Mouse (Mus musculus) heart, postnatal 0 days (tissue): Measurements from ENCODE around the gene Nt5dc3. TPM values are rescaled to one million over a fixed set of nuclear protein-coding genes. Genes with fewer than 3 reads are reported as not detected.

Experiments used
- ATAC-seq: fragments of 200-750 bp; cut with Nextera tagmentation; 2 replicates; pipeline ENCODE4 v1.8.0; 2017; ENCODE audit warnings: low read depth, moderate number of reproducible peaks, moderate library complexity; ENCODE audit not compliant: insufficient read depth
- DNase-seq: peaks from one replicate; pipeline ENCODE4 v3.0.0-alpha.2; 2016; ENCODE audit warnings: low spot score
- H3K27ac ChIP-seq: fragments of 300-500 bp; sonication (generic); 2 replicates; pipeline ENCODE4 v1.5.1; 2014; ENCODE audit warnings: low read depth, mild to moderate bottlenecking
- H3K27me3 ChIP-seq: fragments of 300-500 bp; sonication (generic); 2 replicates; pipeline ENCODE4 v1.6.1; 2014; ENCODE audit warnings: low read length, mixed read lengths; ENCODE audit not compliant: control insufficient read depth, insufficient read depth
- H3K36me3 ChIP-seq: fragments of 300-500 bp; sonication (generic); replicated peaks from 2 replicates; pipeline ENCODE4 v1.6.1; 2014; ENCODE audit warnings: low read length, mixed read lengths; ENCODE audit not compliant: control insufficient read depth, insufficient read depth
- H3K4me1 ChIP-seq: fragments of 300-500 bp; sonication (generic); 2 replicates; pipeline ENCODE4 v1.6.1; 2014; ENCODE audit warnings: antibody characterized with exemption; ENCODE audit not compliant: control insufficient read depth, insufficient read depth
- H3K4me2 ChIP-seq: fragments of 300-500 bp; sonication (generic); 2 replicates; pipeline ENCODE4 v1.6.1; 2014; ENCODE audit warnings: low read depth, mild to moderate bottlenecking, low read length, moderate library complexity
- H3K4me3 ChIP-seq: fragments of 300-500 bp; sonication (generic); 2 replicates; pipeline ENCODE4 v1.5.1; 2014; ENCODE audit warnings: low read depth, low read length
- H3K9ac ChIP-seq: fragments of 300-500 bp; sonication (generic); replicated peaks from 2 replicates; pipeline ENCODE4 v1.6.1; 2014; ENCODE audit warnings: low read depth, low read length, mixed read lengths
- H3K9me3 ChIP-seq: fragments of 300-500 bp; sonication (generic); replicated peaks from 2 replicates; pipeline ENCODE4 v1.6.1; 2016; ENCODE audit warnings: low read length; ENCODE audit not compliant: control insufficient read depth
- CTCF ChIP-seq: IDR thresholded peaks from 2 replicates; pipeline ENCODE4 v1.5.1; 2016; ENCODE audit warnings: antibody characterized with exemption, control low read depth, low read depth
- EP300 ChIP-seq: IDR thresholded peaks from 2 replicates; pipeline ENCODE4 v1.6.1; 2016; ENCODE audit warnings: antibody characterized with exemption, low read depth
- WGBS: fragments of 180-500 bp; shearing (Covaris S2); extraction: QIAGEN DNeasy Blood & Tissue Kit; methylation state at CpG from one replicate; pipeline ENCODE4 v1.1.7; 2014; 5-methylcytosine and 5-hydroxymethylcytosine counted together
- polyA plus RNA-seq: library from polyadenylated mRNA; unstranded; fragments of >200 nt; fragmentation: Nextera tagmentation; extraction: Ambion mirVana; gene quantifications from 2 replicates; pipeline ENCODE4 v1.2.1, GENCODE M21; 2015
- total RNA-seq: library from RNA; depleted of rRNA; stranded (reverse); fragments of >200 nt; gene quantifications from 2 replicates; pipeline ENCODE4 v1.2.3, GENCODE M21; 2014; ENCODE audit warnings: low replicate concordance; rRNA removed

Nt5dc3 gene
- total and polyA plus RNA-seq, 2 experiments from 2014 or later = 4.2 to 22.4 TPM

DNA sequence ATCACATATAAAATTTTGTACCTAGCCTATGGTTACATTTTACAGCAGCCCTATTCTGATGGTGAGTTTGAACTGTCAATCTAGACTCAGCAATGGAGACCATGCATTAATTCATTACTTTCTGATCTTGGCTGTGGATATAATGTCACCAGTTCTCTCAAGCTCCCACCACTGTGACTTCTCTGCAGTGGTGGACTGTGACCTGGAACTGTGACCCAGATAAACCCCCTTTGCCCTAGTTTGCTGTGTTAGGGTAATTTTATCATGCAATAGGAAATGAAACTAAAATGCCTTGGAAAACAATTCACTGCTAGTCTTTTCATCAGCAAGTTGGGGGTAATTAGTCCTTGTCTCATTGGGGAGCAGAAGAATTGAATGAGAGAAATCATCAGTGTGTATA is 102.6 kb downstream of the Nt5dc3 start:
- H3K4me3 ChIP-seq = no peak overlapping the region
- TF ChIP-seq EP300 = no peak
- TF ChIP-seq CTCF = no peak
- DNase-seq (no peak), ATAC-seq (no peak)
- H3K36me3 ChIP-seq = no peaks in the 10 kb centered on the region
- no peak overlapping the region for H3K9ac ChIP-seq
- no peak overlapping the region for H3K4me2 ChIP-seq
- H3K4me1 ChIP-seq = no peaks in the 10 kb centered on the region
- no peak overlapping the region for H3K27ac ChIP-seq
- H3K27me3 ChIP-seq = no peaks in the 10 kb centered on the region
- H3K9me3 ChIP-seq = no peaks in the 10 kb centered on the region

DNA sequence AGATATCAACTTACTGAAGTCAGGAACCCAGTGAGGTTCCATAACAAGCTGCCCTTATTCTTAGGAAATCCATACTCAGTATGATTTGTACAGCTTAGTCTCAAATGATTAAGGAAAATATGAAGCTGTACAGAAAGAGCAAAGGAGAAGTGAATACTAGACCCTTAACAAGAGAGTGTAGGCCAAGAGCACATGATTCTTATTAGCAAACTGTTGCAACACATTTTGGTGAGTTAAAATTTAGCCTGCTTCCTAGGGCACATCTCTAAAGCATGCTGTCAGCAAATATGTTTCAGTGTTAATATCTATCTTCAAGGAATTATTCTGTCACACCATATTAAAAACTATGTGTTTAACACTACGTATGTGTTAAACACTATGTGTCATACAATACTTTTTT is 107.6 kb downstream of the Nt5dc3 start:
- no peak for ATAC-seq
- Histone ChIP-seq H3K4me1 (no peaks in the 10 kb centered on the region), H3K9me3 (no peaks in the 10 kb centered on the region), H3K9ac (no peak overlapping the region), H3K4me3 (no peak overlapping the region), H3K4me2 (no peak overlapping the region), H3K27ac (no peak overlapping the region), H3K27me3 (no peaks in the 10 kb centered on the region), H3K36me3 (no peaks in the 10 kb centered on the region)
- no peak for DNase-seq
- WGBS = 92% methylated on average over 1 of the region's 1 CpGs
- TF ChIP-seq CTCF (no peak), EP300 (no peak)

Other genes starting within 250 kb of the Nt5dc3 start
- 99.3 and 144 TPM in 2 replicates for gene Hsp90b1, start 73.5 kb upstream of the Nt5dc3 start, total RNA-seq
- 175 and 207 TPM in 2 replicates for gene Hsp90b1, start 73.5 kb upstream of the Nt5dc3 start, polyA plus RNA-seq
- gene Ttc41, start 73.2 kb upstream of the Nt5dc3 start, total RNA-seq = 1.1 and 4.5 TPM in 2 replicates
- 1.2 TPM in 2 replicates for gene Ttc41, start 73.2 kb upstream of the Nt5dc3 start, polyA plus RNA-seq
- 11.4 and 36.1 TPM in 2 replicates for gene Gm49358, start 15.0 kb upstream of the Nt5dc3 start, total RNA-seq
- gene Gm49358, start 15.0 kb upstream of the Nt5dc3 start, polyA plus RNA-seq = not detected in 2 replicates
- gene Stab2, start 229.0 kb downstream of the Nt5dc3 start, total RNA-seq = 1.9 and 3.9 TPM in 2 replicates
- gene Stab2, start 229.0 kb downstream of the Nt5dc3 start, polyA plus RNA-seq = 0.21 and 0.22 TPM in 2 replicates